Mouse (Mus musculus) adrenal gland, adult (tissue): ENCODE measurements at regions not wholly inside any gene's neighbourhood (a gene's known extent, or its start where the extent isn't known, plus 50 kb on each side); places are given as distances from the start of the nearest gene placed in this dataset.

Experiments used
- DNase-seq, 2 experiments: peaks; one replicate each; pipeline ENCODE4 v3.0.0; 2022 to 2023; ENCODE audit warnings: low spot score in 1 of 2; ENCODE audit not compliant: inconsistent age in 2 of 2

DNA sequence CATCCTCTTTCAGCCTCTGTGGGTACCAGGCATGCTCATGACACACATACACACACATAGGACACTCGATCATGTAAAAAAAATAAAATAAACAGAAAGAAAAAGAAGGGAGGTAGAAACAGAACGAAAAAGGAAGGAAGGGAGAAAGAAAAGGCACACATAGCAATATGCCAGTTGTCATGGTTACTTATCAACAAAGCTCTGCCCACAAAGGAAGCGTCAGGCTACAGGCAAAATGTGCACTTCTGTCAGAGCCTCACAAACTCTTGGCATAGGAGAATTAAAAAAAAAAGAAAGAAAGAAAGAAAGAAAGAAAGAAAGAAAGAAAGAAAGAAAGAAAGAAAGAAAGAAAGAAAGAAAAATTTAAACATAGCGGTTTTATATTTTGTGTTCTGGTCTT, 56.9 kb upstream of the Sox2 start:
- DNase-seq, result no peak

DNA sequence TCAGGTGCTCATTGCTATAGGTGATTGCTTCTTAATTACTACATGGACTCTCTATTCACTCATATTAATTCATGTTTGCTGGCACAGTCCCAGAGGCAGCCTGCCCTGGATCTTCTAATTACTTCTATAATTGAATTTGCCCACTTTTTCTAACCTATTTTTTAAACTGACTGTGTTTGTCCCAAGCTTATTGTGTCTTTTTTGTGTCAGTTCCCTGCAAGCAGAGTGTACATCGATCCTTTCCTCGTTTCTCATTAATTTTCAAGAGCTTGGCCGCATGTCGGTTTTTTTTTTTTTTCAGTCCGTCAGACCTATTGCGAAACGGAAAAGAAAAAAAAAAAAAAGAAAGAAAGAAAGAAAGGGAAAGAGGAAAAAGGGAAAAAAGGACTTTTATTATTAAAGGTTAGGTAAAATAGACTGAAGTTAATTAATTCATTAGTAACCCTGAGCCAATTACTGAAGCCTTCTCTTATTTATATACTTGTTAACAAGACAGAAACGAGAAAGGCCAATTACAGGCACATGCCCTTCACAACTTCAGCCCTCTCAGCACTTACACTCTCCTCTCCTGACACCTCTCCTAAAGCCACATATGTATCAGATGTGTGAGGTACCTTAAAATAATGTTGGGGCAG, 72.2 kb upstream of the Sox2 start:
- no peak for DNase-seq

DNA sequence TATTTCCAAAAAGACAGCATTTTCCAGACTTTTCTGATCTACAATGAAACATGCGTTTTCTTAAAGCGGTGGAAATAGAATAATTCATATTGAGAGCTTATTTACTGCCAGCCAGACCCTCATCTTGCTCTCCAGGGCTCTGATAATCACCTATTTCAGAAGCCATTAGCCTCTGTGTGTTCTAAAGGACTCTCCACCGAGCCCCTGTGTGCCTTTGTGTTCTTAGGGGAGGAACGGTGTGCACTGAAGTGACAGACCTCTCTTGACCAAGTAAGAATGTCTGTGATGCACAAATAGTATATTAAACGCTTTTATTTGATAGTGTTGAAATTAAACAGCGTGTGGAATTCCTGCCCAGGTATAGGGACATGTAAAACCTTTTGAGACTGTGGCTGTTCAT, 73.1 kb upstream of the Sox2 start:
- DNase-seq, result no peak

DNA sequence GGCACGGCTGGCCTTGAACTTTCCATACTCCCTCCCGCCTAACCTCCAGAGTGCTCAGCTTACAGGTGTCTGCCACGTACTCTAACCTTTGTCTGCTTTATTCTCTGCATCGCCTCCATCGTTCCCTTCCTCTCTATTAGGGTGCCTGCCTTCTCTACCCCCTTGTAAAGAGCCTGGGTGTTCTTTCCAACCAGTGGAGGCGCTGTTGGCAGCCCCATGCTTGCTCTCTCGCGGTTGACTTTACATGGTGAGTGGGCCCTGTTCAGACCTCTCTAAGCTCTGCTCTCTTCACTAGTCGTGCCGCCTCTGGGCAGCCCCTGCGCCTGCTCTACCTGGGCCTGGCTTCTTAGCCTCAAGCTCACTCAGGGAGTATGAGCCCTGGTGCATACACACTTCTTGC, 74.0 kb upstream of the Sox2 start:
- no peak for DNase-seq

DNA sequence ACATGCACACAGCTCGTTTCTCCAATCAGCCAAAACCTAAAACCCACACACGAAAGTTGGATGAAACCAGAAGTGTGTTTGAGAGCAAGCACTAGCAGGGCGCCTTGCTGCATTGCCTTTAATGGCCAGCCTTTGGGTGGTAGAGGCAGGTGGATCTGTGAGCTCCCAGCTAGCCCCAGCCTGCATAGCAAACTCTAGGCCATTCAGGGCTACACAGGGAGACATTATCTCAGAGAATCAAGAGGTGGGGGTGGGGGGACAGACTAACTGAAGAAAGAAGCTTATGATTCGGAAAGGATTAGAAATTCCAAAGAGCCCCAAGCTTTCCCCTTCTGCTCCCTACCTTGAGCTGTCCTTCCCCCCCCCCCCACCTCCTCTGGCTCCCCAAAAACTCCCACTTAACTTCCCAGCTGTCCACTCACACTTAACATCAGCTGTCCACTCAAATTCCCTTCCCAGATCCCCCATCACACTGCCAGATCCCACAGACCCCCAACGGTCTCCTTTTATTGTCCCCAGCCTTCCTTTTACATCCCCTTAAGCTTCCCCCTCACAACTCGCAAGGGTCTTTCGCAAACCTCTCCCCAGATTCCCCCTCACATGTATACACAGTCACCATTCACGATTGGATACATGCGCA, 75.4 kb upstream of the Sox2 start:
- no peak for DNase-seq

DNA sequence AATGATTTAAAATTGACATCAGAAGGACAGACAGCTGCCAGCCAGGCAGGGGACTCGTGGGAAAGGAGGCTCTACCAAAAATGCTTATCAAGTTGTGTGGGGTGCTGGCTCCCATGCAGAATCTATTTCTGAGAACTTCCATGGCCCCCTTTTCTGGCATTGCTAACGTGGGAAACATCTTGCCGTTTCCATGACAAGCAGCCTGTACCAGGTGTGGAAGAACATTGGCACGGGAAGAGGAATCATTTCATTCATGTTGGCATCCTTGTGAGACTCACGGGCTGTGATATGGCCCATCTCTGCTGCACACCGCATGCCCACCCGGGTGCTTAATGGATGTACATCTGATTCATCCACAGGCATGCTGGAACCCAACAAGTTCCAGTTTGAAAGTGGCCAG, 76.9 kb upstream of the Sox2 start:
- no peak for DNase-seq

DNA sequence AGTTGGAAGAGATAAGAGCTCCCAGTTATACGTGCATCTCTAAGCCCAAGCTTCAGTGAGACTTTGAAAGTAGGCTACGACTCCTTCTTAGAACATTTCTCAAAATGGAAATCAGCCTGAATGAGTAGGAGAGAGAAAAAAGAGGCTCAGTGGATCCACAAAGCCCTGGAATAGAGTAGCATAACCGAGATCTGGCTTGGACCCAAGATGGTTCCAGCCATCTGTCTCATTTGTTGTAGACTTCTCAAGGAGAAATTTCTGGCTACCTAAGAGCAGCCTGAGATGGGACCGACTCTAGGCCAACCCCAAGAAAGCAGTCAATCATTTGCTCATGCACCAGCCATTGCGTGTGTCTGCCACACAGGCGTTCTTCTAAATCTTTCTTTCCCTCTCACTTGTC, 78.1 kb upstream of the Sox2 start:
- DNase-seq, result no peak

DNA sequence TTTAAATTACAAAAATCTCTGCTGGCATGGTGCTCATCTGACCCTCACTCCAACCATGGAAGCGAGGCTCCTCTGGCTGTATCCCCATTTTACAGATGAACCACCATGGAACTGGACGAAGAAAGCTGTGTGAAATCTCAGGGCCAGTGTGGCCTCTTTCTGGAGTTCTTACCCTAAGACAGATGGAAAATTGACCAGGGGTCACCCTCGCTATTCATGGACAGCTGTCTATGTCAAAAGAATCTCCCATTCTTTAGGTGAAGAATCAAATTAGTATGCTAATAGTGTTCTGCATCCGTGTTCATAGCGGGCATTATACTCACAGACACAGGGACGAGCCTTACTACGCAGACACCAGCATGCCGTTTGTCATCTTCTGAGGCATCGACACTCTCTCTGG, 78.6 kb upstream of the Sox2 start:
- DNase-seq, result no peak

DNA sequence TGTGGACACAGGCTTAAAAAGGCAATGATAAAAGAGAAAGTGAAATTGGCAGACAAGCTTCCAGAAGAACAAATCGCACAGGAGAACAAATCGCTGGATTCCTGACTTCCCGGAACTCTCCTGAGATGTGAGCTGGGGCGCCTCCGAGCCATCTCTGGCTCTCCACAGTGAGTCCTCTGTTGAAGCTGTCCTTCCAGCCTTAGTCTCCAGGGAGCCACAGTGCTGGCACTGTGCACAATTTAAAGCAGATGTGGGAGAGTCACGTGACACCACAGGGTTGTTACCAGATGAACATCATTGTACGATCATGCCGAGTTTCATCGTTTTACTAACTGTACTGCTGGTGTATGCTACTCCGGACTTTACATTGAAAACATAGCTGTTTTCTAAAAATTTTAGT, 80.2 kb upstream of the Sox2 start:
- no peak for DNase-seq

DNA sequence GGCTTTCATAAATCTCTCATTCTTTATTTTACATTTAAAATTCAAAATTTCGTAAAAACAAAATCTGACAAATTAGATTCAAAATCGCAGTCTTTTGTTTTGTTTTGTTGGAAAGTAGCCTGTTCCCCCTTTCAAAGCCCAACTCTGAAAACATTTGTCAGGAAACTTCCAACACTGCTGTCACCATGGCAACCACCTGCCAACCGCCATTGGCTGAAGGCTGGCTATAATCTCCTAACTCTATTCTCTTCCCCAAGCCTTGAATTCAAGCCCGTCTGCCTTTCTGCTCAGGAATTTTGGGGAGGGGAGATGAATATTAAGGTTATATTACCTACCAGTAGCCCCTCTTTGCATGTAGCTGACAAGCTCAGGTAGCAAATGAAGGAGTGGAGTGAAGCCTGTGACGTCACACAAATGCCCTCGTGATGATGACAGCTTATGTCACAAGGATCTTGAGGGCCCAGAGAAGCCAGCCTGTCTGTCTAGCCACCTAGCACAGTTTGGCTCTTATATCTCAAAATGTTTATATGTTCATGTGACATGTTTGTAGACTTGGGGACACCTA, 82.0 kb upstream of the Sox2 start:
- DNase-seq, result no peak

DNA sequence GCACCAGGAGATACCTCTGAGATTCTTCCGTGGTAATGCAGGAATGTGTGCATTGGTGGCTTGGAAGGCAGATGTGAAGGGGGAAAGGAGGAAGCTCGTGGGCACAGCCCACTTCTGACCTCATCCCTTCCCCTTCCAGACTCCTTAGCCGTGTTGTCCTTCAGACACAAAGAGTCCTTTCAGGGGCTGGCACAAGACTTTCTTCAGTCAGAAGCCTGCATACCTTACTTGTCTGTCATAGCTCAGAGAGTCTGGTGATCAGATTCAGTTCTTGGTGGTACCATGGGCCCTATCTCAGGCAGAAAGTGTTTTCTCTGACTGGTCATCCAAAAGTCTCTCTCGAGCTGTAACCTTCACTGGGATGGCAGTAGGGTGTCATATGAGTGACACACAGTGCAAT, 84.8 kb upstream of the Sox2 start:
- no peak for DNase-seq

DNA sequence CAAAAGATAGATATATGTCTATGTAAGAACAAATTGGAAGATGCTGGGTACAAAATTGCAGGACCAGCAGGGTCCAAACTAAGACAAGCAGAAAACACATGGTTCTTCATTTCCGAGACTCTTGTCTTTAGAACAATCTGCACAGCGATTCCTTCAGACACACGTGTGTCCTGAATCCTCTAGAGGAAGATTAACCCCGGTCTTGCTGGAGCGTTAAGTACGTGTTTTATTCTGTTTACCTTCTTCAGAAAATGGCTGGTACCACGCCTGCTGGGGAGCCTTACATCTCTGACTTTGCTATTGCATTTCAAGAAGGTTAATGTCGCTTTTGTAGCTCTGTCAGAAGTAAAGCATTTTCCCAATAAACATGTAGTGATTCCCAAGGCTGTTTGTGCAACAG, 87.3 kb upstream of the Sox2 start:
- no peak for DNase-seq

DNA sequence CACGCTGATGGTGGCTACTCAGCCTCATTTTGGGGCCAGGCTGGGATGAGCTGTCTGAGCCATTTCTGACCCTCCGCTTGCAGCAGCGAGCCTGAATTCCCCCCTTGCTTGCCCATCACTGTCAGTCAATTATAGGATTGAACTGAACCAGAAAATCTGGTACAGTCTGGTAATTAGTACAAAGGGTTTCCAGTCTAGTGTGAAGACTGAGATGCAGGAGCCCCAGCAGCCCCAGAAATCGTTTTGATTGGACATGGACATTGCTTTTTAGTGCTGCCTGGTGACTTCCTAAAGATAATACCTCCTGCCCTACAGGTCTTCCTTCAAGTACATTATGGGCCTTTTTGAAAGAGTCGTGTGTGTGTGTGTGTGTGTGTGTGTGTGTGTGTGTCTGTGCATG, 88.5 kb upstream of the Sox2 start:
- no peak for DNase-seq

DNA sequence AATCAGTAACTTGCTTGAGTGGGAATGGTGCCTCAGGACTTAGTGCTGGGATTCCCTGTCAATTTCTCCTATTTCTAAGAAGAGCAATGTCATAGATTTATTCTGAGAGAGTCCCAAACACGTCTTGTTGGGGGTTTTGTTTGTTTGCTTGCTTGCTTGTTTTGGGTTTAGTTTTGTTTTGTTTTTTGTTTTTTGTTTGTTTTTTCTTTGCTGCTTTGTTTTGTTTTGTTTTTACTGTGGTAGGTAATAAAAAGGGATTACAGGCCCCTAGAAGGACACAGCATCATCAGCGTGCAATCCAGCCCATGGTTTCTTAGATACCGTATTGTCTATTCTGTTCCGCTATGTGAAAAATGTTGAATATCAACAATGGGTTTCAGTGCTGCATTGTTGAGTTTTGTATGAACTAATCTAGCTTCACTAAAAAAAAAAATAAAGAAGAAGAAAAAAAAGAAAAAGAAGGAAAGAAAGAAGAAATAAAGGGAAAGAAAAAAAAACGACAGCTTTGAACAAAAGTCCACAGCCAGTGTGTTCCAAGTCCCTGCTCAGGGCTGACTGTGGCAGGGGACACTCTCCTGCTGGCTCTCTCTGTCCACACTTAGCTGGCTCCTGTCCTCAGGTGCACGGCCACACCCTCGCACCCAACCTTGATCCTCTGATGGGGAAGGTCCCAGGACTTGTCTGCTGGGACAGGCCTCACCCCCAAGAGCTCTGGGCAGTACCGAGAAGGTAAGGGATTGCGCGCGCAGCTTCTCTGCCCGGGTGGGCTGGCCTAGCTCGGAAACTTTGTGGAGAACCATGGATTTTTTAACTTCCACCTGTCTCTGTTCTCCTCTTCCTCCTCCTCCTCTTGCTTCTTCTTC, 90.1 kb upstream of the Sox2 start:
- no peak for DNase-seq

DNA sequence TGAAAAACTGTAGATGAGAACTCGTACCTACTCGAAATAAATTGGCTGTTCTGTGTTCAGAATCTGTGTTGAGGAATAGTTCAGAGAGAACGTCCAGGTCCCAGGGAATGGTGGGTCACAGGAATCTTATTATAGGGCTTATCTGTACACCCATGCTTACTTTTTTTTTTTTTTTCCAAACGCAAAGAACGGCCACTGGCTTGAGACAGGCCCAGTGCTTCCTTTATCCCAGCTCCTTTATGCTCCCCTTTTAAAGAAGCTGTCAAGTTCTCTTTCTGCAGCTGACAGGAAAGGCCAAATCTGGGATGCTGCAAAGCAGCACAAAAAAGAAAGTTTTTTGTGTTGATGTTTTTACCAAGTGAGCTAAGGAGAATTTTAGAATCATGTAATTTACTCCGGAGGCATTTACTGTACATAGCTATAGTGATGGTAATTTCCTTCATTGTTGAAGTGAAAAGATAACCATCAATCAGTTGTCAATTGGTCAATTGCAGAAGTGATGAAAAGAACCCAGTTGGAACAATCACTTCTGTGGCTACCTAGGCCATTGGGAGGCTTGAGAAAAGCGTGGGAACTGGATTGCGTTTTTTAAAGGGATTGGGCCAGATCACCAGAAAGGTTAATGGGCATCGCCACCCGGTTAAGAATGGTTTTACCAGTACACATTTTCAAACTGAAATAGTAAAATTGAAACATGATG, 91.2 kb upstream of the Sox2 start:
- no peak for DNase-seq

DNA sequence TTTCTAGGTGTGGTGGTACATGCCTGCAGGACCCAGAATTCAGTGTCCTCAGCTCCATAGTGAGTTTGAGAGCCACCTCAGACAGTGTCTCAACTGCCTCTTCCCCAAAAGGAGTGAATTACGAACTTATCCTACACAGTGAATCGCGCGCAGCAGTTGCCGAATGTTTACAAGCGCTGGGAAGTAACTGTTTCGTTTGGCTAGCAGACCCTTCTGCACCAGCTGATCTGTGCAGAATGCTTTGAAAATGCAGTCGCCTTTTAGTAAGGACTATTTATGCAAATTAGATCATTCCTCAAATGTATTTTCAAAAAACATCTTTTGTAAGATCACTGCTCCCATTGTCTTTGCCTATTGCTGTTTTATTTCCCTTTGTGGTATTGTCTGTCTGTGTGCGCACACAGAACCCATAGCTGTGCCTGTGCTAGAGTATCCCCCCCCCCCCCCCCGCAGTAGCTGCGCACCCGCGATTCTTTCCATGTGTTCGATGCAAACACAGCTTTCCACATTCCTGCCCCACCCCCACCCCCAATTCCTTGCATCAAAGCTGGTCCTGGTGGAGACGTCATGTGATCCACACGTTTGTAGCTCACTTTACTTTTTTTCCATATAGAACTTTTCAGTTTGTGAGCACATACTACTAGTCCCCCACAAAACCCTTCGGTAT, 97.5 kb upstream of the Sox2 start:
- DNase-seq, result no peak

DNA sequence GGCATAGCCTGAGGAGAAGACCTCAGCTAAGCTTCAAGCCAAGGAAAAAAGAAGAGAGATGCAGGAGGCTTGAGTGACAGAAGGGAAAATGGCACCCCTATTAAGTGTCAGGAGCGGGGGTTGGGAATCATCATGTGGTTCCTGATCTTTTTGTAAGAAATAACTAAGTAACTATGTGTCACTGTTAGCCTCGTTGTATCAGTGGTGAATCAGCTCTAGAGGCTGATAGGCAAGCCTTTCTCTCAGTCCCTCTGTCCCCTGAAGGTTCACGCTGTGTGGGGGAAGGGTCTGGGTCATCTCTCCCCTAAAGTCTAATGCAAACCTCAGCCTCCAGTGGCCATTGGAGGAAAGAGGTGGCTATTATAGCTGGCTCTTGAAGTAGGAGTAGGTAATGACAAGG, 99.1 kb upstream of the Sox2 start:
- DNase-seq, result no peak

DNA sequence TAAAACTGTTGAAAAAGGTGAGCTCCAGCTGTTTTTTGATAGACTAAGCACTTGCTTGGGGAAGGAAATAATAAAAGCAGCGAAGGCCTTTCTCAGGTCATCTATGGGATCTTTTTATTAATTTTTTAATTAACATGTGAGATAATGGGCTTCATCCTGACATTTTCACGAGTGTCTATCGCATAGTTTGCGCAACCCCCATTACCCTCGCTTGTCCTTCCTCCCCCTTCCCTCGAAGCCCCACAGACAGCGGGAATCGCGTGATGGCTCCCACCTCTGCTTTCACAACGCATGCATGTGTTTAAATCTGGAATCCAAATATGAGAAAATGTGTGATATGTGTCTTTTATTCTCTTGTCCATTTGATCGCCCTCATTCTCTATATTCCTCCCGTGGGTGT, 100.0 kb upstream of the Sox2 start:
- no peak for DNase-seq

DNA sequence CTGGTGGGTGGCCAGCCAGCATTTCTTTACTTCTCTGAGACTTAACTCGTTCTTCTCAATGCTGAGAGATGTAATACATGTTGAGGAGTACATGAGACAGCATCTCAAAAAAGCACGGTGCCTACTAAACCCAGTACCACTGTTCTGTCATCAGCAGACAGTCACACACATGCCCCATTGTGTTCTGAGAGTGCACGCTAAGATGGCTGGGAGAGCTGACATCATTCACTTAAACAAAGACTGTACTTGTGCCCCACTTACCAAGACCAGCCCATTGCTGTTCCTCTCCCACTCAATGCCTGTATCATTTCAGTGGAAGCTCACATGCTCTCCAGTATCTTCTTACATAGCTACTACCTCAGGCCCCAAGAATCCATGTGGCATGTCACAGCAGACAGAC, 117.8 kb upstream of the Sox2 start:
- no peak for DNase-seq

DNA sequence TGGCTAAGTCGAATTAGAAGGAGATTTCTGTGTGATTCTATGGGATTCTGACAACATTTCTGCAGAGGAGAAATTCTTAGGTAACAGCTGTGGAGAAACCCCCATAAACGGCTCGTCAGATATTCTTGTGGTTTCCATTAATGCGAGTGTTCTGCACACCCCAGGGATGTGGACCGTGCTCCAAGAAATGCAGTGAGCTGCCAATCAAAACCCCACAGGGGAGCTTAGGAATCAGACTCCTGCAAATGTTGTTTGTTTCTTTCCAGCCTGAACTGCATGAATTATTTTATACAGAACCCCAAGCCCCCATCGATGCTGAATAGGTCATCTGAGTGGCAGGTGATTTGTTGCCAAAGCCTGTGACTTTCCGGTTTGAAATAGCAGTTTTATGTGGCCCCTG, 118.4 kb upstream of the Sox2 start:
- DNase-seq, result no peak

DNA sequence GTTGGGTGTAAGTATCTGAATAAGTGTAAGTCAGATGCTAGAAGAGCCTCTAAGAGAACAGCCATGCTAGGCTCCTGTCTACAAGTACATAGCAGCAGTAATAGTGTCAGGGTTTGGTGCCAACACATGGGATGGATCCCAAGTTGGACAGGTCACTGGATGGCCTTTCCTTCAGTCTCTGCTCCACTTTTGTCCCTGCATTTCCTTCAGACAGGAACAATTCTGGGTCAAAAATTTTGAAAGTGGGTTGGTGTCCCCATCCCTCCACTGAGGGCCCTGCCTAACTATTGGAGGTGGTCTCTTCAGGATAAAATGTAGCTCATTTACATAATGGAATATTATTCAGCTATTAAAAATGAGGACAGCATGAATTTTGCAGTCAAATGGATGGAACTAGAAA, 122.7 kb upstream of the Sox2 start:
- no peak for DNase-seq
